Comparison of ENCODE assay signal across 43 mouse cellular contexts in genomic region chr10:116932418-116932817, GRCm38 (mm10). TPM values are rescaled to one million over a fixed set of nuclear protein-coding genes. Genes with fewer than 3 reads are reported as not detected.
"Had no signal": no experiment of that assay in that cellular context is flagged by ENCODE, and none has a peak within 500 bp of the region (broad histone marks: within the 10 kb centered on the region; RNA-seq: fewer than 3 reads in every experiment).

No protein-coding gene starts in this region.

- H3K9me3 ChIP-seq: heart, embryonic 13.5 days; heart, embryonic 15.5 days; hindbrain, embryonic 13.5 days; kidney, embryonic 15.5 days; limb, embryonic 13.5 days; limb, embryonic 15.5 days; liver, embryonic 12.5 days had no signal

- DNase-seq: gastrocnemius, postnatal 14 days; gastrocnemius, postnatal 36 days; heart, adult 11 months; heart, adult 2 months; heart, postnatal 14 days; heart, postnatal 36 days; kidney, adult 11 months; kidney, adult 2 months; kidney, adult 9 months; kidney, postnatal 14 days; kidney, postnatal 36 days; layer of hippocampus, adult 9-11 months; layer of hippocampus, postnatal 36 days; left cerebral cortex, postnatal 4 days had no signal

- H3K4me1 ChIP-seq: hindbrain, embryonic 13.5 days; limb, embryonic 13.5 days had no signal

- H3K27ac ChIP-seq: heart, adult 2 months; heart, embryonic 13.5 days; heart, embryonic 15.5 days; hindbrain, embryonic 13.5 days; kidney, embryonic 15.5 days; kidney, postnatal 0 days; limb, embryonic 13.5 days; limb, embryonic 15.5 days; liver, embryonic 12.5 days; liver, embryonic 14.5 days had no signal

- H3K4me2 ChIP-seq: heart, embryonic 11.5 days; heart, embryonic 13.5 days; heart, embryonic 15.5 days; hindbrain, embryonic 13.5 days; kidney, embryonic 15.5 days; limb, embryonic 13.5 days; limb, embryonic 15.5 days; liver, embryonic 12.5 days had no signal

- H3K27me3 ChIP-seq: heart, embryonic 13.5 days; heart, embryonic 15.5 days; hindbrain, embryonic 13.5 days; kidney, embryonic 15.5 days; limb, embryonic 13.5 days; limb, embryonic 15.5 days; liver, embryonic 12.5 days had no signal

- H3K9ac ChIP-seq: heart, embryonic 13.5 days; heart, embryonic 15.5 days; hindbrain, embryonic 13.5 days; kidney, embryonic 15.5 days; limb, embryonic 13.5 days; limb, embryonic 15.5 days; liver, embryonic 12.5 days; liver, embryonic 14.5 days had no signal

- ATAC-seq: hindbrain, embryonic 16.5 days; intestine, embryonic 16.5 days; liver, embryonic 12.5 days had no signal

- H3K4me3 ChIP-seq: heart, adult 2 months; heart, embryonic 13.5 days; heart, embryonic 15.5 days; hindbrain, embryonic 13.5 days; kidney, embryonic 15.5 days; limb, embryonic 13.5 days; limb, embryonic 15.5 days; liver, embryonic 12.5 days had no signal

RNA-seq across cellular contexts. Expression of gene Myrfl, which starts 35.7 kb away (rescaled TPM):
- total RNA-seq: hematopoietic stem cell, adult 5-6 weeks; liver, adult 2 months had no signal
- polyA plus RNA-seq: liver, adult 2 months; liver, embryonic 14.5 days had no signal

RNA-seq across cellular contexts. Expression of gene Gm10271, which starts 40.0 kb away (rescaled TPM):
- total RNA-seq: gastrocnemius, adult 18-20 months; gastrocnemius, adult 8-10 months; gastrocnemius, postnatal 14 days; gastrocnemius, postnatal 36 days; heart, adult 2 months; heart, postnatal 14 days; heart, postnatal 36 days; hematopoietic stem cell, adult 5-6 weeks; layer of hippocampus, adult 18-20 months; layer of hippocampus, adult 8-10 months; layer of hippocampus, postnatal 14 days; layer of hippocampus, postnatal 36 days; left cerebral cortex, adult 18-20 months; left cerebral cortex, adult 8-10 months; left cerebral cortex, postnatal 10 days; left cerebral cortex, postnatal 25 days; left cerebral cortex, postnatal 4 days; liver, adult 2 months had no signal
- polyA plus RNA-seq: gonadal fat pad, adult 2 months; heart, adult 2 months; heart, embryonic 11.5 days; heart, embryonic 13.5 days; heart, embryonic 15.5 days; heart, postnatal 0 days; hindbrain, embryonic 11.5 days; hindbrain, embryonic 13.5 days; hindbrain, embryonic 16.5 days; intestine, embryonic 14.5 days; intestine, embryonic 16.5 days; kidney, adult 2 months; kidney, embryonic 15.5 days; kidney, postnatal 0 days; large intestine, adult 2 months; limb, embryonic 11.5 days; limb, embryonic 13.5 days; limb, embryonic 15.5 days; liver, adult 2 months; liver, embryonic 12.5 days; liver, embryonic 14.5 days had no signal

RNA-seq across cellular contexts. Expression of gene Best3, which starts 53.7 kb away (rescaled TPM):
- total RNA-seq: hematopoietic stem cell, adult 5-6 weeks; liver, adult 2 months had no signal
- polyA plus RNA-seq: intestine, embryonic 16.5 days; liver, adult 2 months; liver, embryonic 12.5 days; liver, embryonic 14.5 days had no signal
